Mouse (Mus musculus): ENCODE results near the gene Src. TPM values are rescaled to one million over a fixed set of nuclear protein-coding genes. Genes with fewer than 3 reads are reported as not detected.

The Src gene
- polyA plus RNA-seq, 1 experiment from 2014 or later, result 14.0 TPM

DNA sequence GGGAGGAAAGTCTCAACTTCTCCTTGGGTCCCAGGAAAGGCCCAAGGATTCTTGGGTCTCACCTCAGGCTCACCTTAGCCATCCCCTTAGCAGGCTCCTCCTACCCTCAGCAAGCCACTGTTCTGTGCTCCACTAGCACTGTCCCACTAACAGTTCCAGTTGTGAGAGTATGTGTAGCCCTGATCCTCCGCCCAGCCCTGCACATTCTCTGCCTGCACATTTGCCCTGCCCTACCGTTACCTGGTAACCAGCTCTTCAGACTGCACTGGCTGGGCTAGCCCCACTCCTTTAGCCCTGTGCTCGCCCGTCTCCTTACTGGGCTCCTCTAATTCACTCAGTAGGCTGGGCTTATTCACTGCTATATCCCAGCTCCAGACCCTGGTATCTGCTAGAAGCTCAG is 2.2 kb downstream of the Src start:
- Histone ChIP-seq H3K9ac (ENCODE audit: low read depth, low read length) (no peak overlapping the region), H3K4me2 (ENCODE audit: low read length) (no peak overlapping the region), H3K27me3 (ENCODE audit: insufficient read depth, low read length) (no peaks in the 10 kb centered on the region), H3K27ac (no peak overlapping the region), H3K4me3 (replicated peaks; ENCODE audit: low read depth, low read length) (no peak overlapping the region), H3K9me3 (replicated peaks; ENCODE audit: low read length) (no peaks in the 10 kb centered on the region), H3K36me3 (ENCODE audit: insufficient read depth, low read length) (no peaks in the 10 kb centered on the region), H3K4me1 (replicated peaks; ENCODE audit: insufficient read depth, low read length) (peaks cover 27% of the 10 kb centered on the region)
- DNase-seq (ENCODE audit: low spot score) (no peak), ATAC-seq (replicated peaks; ENCODE audit: low FRiP score, low read depth) (no peak)
- 85% methylated on average over 4 of the region's 4 CpGs for WGBS
- no peak for TF ChIP-seq CTCF (IDR thresholded peaks at IDR 0.05; ENCODE audit: low read depth)

DNA sequence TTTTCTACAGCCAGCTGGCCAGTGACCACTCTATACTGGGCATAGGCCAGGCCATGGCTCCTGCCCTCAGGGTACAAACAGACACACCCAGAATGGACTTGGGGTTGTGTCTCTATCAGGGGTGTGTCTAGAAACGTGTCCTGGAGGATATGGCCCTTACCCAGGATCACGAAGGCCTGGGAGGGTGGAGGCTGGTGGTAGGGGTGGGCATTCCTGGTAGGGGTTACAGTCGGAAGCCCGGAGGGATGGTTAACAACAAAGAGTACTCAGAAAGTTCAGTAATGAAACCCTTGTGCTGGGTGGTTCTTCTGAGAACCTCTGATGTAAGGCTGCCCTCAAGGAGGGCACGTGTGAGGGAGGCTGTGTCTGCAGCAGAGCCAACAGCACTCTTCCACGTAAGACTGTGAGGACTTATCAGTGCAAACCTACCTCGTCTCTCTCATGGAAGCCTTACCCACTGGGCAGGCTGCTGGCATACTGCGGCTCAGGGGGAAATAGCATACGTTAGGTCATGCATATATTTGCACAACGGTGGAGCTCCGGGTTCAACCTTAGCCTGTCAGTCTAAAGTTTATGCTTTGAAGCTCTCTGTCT is 3.9 kb downstream of the Src start:
- Histone ChIP-seq H3K36me3 (ENCODE audit: insufficient read depth, low read length) (no peaks in the 10 kb centered on the region), H3K27me3 (ENCODE audit: insufficient read depth, low read length) (no peaks in the 10 kb centered on the region), H3K4me2 (ENCODE audit: low read length) (no peak overlapping the region), H3K4me1 (replicated peaks; ENCODE audit: insufficient read depth, low read length) (peaks cover 27% of the 10 kb centered on the region), H3K9me3 (replicated peaks; ENCODE audit: low read length) (no peaks in the 10 kb centered on the region), H3K9ac (ENCODE audit: low read depth, low read length) (no peak overlapping the region), H3K27ac (peak overlapping the region; percentile 97), H3K4me3 (replicated peaks; ENCODE audit: low read depth, low read length) (no peak overlapping the region)
- DNase-seq (ENCODE audit: low spot score), result no peak
- no peak for TF ChIP-seq CTCF (IDR thresholded peaks at IDR 0.05; ENCODE audit: low read depth)
- no peak; the same call in 1 of the 2 replicates for ATAC-seq (replicated peaks; ENCODE audit: low FRiP score, low read depth)
- 56% methylated on average over 11 of the region's 11 CpGs for WGBS

DNA sequence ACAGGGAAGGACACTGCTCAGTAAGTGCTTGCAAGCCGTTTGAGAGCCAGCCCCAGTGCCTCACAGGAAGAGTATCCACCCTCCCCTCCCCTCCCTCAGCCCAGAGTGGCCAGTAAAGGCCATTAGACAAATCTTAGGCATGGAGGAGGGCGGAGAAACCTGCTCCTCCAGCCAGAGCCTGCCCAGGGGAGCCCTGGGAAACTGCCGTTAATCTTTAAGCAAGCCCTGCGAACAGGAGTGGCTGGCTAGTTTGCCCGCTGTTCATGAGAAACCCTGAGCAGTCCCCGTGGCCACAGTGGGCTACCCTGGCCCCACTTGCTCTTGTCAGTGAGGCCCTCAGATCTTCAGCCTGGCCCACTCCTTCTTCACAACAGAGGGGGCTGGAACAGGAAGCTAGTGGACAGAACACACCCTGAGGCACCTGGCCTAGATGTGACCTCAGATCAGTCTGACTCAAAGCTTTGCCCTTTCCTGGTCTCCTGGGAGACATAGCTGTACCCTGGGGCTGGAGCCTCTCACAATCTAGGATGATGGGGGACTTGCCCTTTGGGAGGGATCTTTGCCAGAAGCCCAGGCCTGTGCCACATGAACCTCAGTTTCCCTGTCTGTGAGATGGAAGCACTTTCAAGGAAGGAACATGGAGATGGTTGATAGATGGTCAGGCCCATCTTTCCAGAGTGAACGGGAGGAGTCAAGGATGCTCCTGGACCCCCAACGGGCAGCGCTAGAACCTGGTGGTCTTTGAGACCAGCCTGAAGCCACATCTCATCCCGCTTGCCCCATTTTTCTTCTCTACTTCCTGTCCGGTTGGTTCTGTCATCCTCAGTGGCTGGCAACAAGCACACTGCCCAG is 4.8 kb downstream of the Src start:
- H3K4me3 ChIP-seq (replicated peaks; ENCODE audit: low read depth, low read length), result peak overlapping the region; percentile 83
- no peaks in the 10 kb centered on the region for H3K36me3 ChIP-seq (ENCODE audit: insufficient read depth, low read length)
- 42% methylated on average over 11 of the region's 11 CpGs for WGBS
- peak overlapping the region; percentile 97 for H3K27ac ChIP-seq
- no peaks in the 10 kb centered on the region for H3K9me3 ChIP-seq (replicated peaks; ENCODE audit: low read length)
- DNase-seq (ENCODE audit: low spot score) (peak; percentile 79), ATAC-seq (replicated peaks; ENCODE audit: low FRiP score, low read depth) (peak; percentile 85)
- H3K4me1 ChIP-seq (replicated peaks; ENCODE audit: insufficient read depth, low read length), result peaks cover 27% of the 10 kb centered on the region
- H3K4me2 ChIP-seq (ENCODE audit: low read length), result peak overlapping the region; percentile 96
- no peak for TF ChIP-seq CTCF (IDR thresholded peaks at IDR 0.05; ENCODE audit: low read depth)
- no peaks in the 10 kb centered on the region for H3K27me3 ChIP-seq (ENCODE audit: insufficient read depth, low read length)
- peak overlapping the region; percentile 99; the same call in 1 of the 2 replicates for H3K9ac ChIP-seq (ENCODE audit: low read depth, low read length)

DNA sequence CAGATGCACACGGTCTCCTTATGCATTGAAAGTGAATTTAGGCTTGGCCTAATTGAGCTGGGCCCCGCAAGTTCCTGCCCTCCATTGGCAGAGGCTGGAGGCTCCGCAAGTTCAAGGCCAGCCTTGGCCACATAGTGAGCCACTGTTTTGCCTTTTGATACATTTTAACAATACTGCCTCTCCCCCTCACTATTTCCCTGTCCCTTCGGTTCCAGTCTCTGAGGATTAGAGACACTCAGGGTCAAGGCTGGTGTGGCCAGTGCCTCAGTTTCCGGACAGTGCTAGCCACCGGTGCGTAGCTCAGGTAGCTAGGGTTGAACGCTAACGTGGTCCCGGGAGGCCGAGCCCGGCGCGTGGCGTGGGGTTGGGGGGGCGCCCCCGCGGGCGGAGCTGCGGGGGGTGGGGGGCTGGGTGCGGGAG is 5.5 kb downstream of the Src start:
- ATAC-seq (replicated peaks; ENCODE audit: low FRiP score, low read depth), result no peak
- Histone ChIP-seq H3K9me3 (replicated peaks; ENCODE audit: low read length) (no peaks in the 10 kb centered on the region), H3K27ac (peak overlapping the region; percentile 97), H3K9ac (ENCODE audit: low read depth, low read length) (peak overlapping the region; percentile 99), H3K4me1 (replicated peaks; ENCODE audit: insufficient read depth, low read length) (peaks cover 22% of the 10 kb centered on the region), H3K36me3 (ENCODE audit: insufficient read depth, low read length) (no peaks in the 10 kb centered on the region), H3K4me3 (replicated peaks; ENCODE audit: low read depth, low read length) (peak overlapping the region; percentile 83), H3K27me3 (ENCODE audit: insufficient read depth, low read length) (no peaks in the 10 kb centered on the region), H3K4me2 (ENCODE audit: low read length) (peak overlapping the region; percentile 96)
- no peak for TF ChIP-seq CTCF (IDR thresholded peaks at IDR 0.05; ENCODE audit: low read depth)
- 7% methylated on average over 19 of the region's 21 CpGs for WGBS
- DNase-seq (ENCODE audit: low spot score), result no peak

DNA sequence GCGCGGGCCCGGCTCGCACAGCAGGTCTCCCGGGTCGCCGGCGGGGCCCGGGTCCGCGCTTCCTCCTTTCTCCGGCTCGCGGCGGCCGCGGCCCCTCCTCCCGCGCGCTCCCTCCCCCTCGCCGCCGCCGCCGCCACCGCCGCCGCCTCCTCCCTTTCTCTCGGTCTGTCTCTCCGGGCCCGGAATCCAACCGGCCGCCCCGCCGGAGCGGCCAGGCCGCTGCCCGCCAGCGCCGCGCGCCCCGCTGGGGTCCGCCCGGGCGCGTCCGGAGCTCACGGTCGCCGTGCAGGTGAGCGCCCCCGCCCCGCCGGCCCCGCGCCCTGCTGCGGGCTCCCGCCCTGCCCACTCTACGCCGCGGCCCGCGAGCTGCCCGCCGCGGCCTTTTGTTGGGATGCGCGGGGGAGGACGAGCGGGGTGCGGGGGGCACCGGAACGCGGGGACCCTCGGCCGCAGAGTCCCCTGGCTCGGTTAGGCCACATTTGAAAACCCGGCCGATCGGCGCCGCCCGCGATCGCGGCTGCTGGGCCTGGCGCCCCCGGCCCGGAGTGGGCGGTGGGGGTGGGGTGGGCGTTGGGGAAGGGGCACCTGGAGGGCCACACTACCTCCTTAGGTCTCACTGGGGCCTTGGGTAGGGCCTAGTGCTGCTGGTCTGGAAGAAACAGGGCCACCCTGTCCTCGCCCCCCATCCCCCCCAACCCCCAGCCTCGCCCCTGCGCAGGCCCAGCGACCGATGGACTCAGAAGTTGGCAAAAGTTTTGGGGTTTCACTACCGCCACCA is 6.1 kb downstream of the Src start:
- Histone ChIP-seq H3K36me3 (ENCODE audit: insufficient read depth, low read length) (no peaks in the 10 kb centered on the region), H3K9me3 (replicated peaks; ENCODE audit: low read length) (no peaks in the 10 kb centered on the region), H3K4me3 (replicated peaks; ENCODE audit: low read depth, low read length) (peak overlapping the region; percentile 83), H3K27ac (peak overlapping the region; percentile 97), H3K27me3 (ENCODE audit: insufficient read depth, low read length) (no peaks in the 10 kb centered on the region), H3K4me1 (replicated peaks; ENCODE audit: insufficient read depth, low read length) (peaks cover 20% of the 10 kb centered on the region), H3K4me2 (ENCODE audit: low read length) (peak overlapping the region; percentile 96), H3K9ac (ENCODE audit: low read depth, low read length) (peak overlapping the region; percentile 99)
- DNase-seq (ENCODE audit: low spot score) (no peak), ATAC-seq (replicated peaks; ENCODE audit: low FRiP score, low read depth) (no peak; the same call in 1 of the 2 replicates)
- under 1% methylated on average over 52 of the region's 98 CpGs for WGBS
- TF ChIP-seq CTCF (IDR thresholded peaks at IDR 0.05; ENCODE audit: low read depth), result no peak

Data from kidney, postnatal 0 days (tissue).